Mouse (Mus musculus): ENCODE data around the gene Ptchd4. TPM values are rescaled to one million over a fixed set of nuclear protein-coding genes. Genes with fewer than 3 reads are reported as not detected.

Ptchd4 gene
- total RNA-seq (2021): 10 to 100 TPM in 1 of 2 experiments, 1 to 10 TPM in 1; 7.7 to 11.0 TPM

- DNase-seq (ENCODE audit: extremely low spot score in 1 of 2, low spot score in 1 of 2): peak; percentile 29 to 44
These were observed at the start of gene Ptchd4 for GRCm38 (mm10) chr17:42315669-42316611. Gene Ptchd4 (plus strand): TSS chr17:42315947.

- DNase-seq (ENCODE audit: extremely low spot score in 1 of 2, low spot score in 1 of 2): no peak
These were observed 38.9 kb upstream of the Ptchd4 start for GRCm38 (mm10) chr17:42276861-42277260.

DNA sequence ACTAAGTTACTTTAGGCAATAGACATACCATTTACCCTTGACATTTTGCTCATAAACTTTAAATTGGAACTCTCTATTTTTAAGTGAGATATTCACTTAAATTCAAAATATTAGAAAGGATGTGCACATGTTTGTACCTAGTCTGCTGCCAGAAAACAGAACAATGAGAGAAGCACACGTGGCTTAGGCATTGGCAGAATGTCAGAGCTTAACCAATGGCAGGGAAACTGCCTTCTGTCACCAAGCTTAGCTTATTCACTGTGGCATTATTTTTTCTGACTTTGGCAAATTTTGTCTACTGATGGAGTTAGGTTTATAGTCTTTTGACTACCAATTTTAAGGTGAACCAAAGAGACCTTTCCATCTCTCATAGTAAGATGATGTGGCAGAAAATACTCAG, 31.4 kb upstream of the Ptchd4 start:
- DNase-seq (ENCODE audit: extremely low spot score in 1 of 2, low spot score in 1 of 2): no peak

DNA sequence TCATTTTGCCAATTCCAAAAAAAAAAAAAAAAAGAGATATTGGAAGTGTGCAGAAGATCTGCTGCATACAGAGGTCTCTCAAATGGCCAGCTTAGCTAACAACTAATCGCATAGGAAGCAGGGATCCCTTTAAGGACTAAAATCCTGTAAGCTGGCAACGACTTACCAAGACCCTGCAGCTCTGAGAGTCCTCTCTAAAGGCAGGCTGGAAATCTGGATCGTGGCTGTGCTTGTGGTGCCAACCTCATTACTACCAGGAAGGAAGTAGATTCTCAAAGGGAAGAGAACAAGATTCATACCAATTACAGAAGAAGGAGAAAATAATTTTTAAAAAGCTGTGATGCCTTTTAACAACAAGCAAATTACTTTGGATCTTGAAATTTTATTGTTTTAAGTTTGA, 29.5 kb upstream of the Ptchd4 start:
- no peak for DNase-seq (ENCODE audit: extremely low spot score in 1 of 2, low spot score in 1 of 2)

DNA sequence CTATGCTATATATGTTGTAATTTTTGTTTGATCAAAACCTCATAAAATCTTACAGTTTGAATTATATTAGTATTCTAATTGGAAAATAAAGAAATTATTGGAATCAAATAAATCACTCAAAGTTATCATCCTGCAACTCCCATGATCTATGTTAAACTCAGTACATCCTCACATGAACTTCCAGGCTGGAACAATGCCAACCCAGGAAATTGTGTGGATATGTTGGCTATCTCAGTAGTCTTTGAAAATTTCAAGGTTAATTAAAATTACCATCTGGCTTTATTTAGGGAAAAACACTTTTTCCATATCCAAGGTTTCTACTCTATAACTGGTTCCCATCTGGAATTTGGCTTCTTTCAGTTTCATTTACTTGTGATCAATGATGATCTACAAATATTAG, 25.4 kb upstream of the Ptchd4 start:
- no peak for DNase-seq (ENCODE audit: extremely low spot score in 1 of 2, low spot score in 1 of 2)

- DNase-seq (ENCODE audit: extremely low spot score in 1 of 2, low spot score in 1 of 2): no peak
These were observed 24.0 kb upstream of the Ptchd4 start for GRCm38 (mm10) chr17:42291793-42292192.

- no peak for DNase-seq (ENCODE audit: extremely low spot score in 1 of 2, low spot score in 1 of 2)
These were observed 17.8 kb upstream of the Ptchd4 start for GRCm38 (mm10) chr17:42297986-42298385.

DNA sequence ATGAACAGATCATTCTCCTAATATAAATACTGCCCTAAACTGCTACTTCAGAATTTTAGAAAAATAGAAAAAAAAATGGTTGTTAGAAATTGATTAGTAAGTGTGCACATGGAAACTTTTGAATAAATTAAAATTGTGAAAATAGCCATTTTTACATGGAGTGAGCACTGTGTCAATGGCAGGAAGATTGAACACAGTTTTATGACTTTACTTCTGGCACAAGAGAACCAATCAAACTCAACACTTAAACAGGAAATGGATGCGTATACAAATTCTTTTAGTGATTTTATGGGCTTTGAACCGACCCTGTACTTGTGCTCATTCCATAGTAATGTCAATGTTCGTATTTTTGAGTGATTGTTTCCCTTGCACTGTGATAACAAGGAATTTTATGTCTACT, 16.1 kb upstream of the Ptchd4 start:
- DNase-seq (ENCODE audit: extremely low spot score in 1 of 2, low spot score in 1 of 2): no peak

- no peak for DNase-seq (ENCODE audit: extremely low spot score in 1 of 2, low spot score in 1 of 2)
These were observed 12.6 kb upstream of the Ptchd4 start for GRCm38 (mm10) chr17:42303062-42303577.

GRCm38 (mm10) chr17:42304262-42304661, 11.5 kb upstream of the Ptchd4 start:
- DNase-seq (ENCODE audit: extremely low spot score in 1 of 2, low spot score in 1 of 2): no peak

GRCm38 (mm10) chr17:42307001-42307400, 8.7 kb upstream of the Ptchd4 start:
- no peak for DNase-seq (ENCODE audit: extremely low spot score in 1 of 2, low spot score in 1 of 2)

DNA sequence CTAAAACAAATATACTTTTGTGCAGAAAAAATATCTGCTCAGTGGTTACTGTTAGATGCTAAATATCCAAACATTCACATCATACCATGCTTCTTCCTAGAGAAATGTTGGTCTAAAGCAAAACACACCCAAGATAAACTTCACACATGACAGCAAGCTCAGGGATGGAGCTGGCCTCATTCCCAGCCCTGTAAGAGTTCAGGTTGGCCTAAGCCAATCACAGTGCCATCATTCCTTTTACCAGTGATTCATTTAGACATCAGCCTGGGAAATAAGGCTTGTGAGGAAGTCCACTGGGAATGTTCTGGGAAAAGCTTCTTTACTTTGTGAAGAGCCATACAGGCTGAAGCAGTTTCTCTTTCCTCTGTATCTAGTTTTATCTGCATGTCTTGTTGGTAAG, 5.6 kb upstream of the Ptchd4 start:
- no peak for DNase-seq (ENCODE audit: extremely low spot score in 1 of 2, low spot score in 1 of 2)

DNA sequence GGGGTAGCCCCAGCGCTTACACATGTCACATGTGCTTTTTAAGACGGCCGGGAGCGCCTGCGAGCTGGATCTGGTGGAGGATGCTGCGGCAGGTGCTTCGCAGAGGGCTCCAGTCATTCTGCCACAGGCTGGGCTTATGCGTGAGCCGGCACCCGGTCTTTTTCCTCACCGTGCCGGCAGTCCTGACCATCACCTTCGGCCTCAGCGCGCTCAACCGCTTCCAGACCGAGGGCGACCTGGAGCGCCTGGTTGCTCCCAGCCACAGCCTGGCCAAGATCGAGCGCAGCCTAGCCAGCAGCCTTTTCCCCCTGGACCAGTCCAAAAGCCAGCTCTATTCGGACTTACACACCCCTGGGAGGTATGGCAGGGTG, 850 bp downstream of the Ptchd4 start:
- peak; percentile 11 to 24 for DNase-seq (ENCODE audit: extremely low spot score in 1 of 2, low spot score in 1 of 2)

DNA sequence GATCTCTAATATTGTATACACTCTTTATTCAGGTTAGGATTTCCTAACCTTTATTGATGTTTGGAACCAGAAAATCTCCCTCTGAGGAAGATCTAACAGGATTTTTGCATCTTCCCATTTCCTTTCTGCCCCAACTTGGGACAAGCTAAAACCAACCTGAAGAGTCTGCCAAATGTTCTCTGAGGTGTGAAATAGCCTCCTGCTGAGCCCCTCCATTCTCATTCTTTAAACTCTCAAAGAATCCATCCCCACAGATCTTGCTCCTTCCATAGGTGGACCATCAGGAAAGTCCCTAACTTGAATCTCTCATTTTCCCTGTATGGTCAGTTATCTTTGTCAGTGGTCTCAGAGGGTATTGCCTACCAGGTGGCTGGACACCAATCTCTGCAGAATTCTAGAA, 20.0 kb downstream of the Ptchd4 start:
- DNase-seq (ENCODE audit: extremely low spot score in 1 of 2, low spot score in 1 of 2): no peak

GRCm38 (mm10) chr17:42336571-42336970, 20.8 kb downstream of the Ptchd4 start:
- DNase-seq (ENCODE audit: extremely low spot score in 1 of 2, low spot score in 1 of 2): no peak

DNA sequence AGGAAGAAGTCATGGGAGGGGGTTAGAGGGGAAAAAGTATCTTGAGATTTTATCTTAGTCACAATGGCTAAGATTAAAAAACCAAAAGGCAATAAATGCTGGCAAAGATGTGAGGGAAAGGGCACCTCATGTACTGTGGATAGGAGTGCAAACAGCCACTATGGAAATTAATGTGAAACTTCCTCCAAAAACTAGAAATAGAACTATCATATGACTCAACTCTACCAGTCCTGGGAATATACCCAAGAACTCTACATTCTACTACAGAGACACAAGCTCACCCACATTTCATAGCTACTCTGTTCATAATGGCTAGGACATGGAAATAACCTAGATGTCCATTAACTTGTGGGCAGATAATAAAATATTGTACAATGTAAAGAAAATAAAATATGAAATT, 30.3 kb downstream of the Ptchd4 start:
- DNase-seq (ENCODE audit: extremely low spot score in 1 of 2, low spot score in 1 of 2): no peak

DNA sequence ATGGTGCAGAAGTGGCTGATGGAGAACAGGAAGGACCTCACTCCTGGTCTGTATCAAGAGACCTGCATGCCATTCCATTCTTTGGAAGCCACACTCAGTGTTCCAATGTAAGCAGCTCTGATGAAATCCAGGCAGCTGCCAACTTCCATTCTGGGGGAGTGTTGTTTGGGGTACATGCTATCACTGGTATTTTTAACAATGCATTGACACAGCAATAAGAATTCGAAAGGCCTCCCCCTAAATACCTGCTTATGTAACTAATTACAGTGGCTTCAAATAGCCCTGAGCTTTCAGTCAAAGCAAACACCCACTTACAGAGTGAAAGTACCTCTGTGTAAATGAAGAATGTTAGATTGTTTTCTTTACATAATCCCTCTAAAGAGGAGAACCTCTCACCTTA, 42.7 kb downstream of the Ptchd4 start:
- DNase-seq (ENCODE audit: extremely low spot score in 1 of 2, low spot score in 1 of 2): no peak

DNA sequence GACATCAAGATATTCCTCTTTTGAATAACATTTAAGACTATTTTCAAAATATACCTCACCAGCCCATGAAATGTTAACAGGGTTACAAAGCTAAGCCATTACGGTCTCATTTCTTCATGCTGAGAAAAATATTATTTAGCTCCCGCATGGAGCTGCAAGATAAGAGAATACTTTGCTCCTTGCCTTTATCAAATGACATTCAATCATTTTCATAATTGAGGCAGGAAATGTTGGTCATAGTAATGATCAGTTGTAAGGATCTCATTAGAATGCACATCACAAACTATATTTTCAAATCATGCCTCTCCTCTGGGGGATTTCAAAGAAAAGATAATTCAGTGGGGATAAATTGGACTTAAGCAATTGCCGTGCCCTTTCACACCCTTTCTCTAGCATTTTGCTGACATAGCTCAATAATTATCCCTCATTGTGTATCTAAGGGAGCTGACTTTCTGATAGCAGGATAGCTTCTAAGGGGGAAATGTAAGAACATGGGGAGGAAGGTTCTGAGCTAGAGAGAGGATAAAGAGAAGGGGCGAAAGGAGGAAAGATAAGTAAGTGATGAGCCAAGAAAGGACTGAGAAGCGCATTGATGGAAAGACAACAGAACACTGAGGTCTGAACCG, 47.5 kb downstream of the Ptchd4 start:
- no peak for DNase-seq (ENCODE audit: extremely low spot score in 1 of 2, low spot score in 1 of 2)

- no peak for DNase-seq (ENCODE audit: extremely low spot score in 1 of 2, low spot score in 1 of 2)
These were observed 49.0 kb downstream of the Ptchd4 start for GRCm38 (mm10) chr17:42364716-42365115.

DNA sequence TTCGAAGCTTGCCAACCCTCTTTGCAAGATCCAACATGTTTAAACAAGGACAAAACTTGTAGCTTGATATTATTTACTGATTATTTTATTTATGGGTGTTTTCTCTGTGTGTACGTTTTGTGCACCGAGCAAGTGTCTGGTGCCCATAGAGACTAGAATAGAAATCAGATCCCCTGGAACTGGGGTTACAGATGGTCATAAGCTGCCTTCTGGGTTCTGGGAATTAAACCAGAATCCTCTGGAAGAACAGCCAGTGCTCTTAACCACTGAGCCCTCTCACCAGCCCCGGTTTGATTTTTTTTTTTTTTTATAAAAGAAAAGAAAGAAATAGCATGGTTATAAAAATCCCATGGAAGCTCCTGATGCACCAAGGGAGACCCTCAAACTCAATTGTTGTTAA, 59.1 kb downstream of the Ptchd4 start:
- no peak for DNase-seq (ENCODE audit: extremely low spot score in 1 of 2, low spot score in 1 of 2)

- DNase-seq (ENCODE audit: extremely low spot score in 1 of 2, low spot score in 1 of 2): no peak
These were observed 77.3 kb downstream of the Ptchd4 start for GRCm38 (mm10) chr17:42393086-42393485.

GRCm38 (mm10) chr17:42395299-42395698, 79.6 kb downstream of the Ptchd4 start:
- DNase-seq (ENCODE audit: extremely low spot score in 1 of 2, low spot score in 1 of 2): no peak
